Mouse (Mus musculus): ENCODE measurements around the gene Zdhhc21. TPM values are rescaled to one million over a fixed set of nuclear protein-coding genes. Genes with fewer than 3 reads are reported as not detected.

Gene Zdhhc21
- total RNA-seq, 2 experiments from 2014 or later = 9.8 to 10.5 TPM

DNA sequence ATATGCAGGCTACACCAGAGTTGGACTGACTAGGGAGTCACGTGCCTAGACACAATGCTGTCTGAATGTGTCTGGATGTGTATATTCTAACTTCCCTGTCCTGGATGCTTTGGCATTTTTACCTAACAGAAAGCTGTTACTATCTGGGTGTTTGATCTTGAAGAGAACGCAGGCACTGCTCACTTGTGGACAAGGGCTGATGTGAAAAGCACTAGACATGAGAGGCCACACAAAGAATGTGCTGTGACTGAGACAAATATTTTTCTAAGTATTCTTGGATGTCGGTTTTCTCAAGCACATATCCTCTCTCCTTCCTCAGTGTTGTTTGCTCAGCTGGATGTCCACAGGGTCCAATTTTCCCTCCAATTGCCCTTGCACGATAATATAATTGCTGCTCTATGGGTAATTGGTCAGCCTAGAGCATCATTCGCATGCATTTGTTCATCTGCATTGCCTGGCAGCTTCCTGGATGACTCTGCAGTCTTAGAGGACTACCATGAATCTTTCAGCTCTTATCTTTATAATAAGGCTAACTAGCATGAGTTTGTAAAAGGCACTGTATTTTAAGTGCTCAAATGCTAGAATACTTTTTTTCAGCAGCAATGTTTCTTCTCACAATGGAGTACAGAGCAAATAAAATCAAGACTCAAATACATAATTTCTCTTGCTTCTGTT, 66.7 kb downstream of the Zdhhc21 start:
- intact Hi-C loops (cut with DNase I) = no loop called here
- DNase-seq = no peak

- intact Hi-C loops (cut with DNase I) = no loop called here
- no peak for DNase-seq
Measured at GRCm38 (mm10) chr4:82765513-82766216, 94.1 kb downstream of the Zdhhc21 start.

- no peak for DNase-seq
- intact Hi-C loops (cut with DNase I) = loop anchor here (5.0 kb wide), 1 partner anchor 121 kb away; no protein-coding TSS in a partner anchor
Measured at GRCm38 (mm10) chr4:82763586-82763985, 96.2 kb downstream of the Zdhhc21 start.

GRCm38 (mm10) chr4:82762430-82763119, 97.2 kb downstream of the Zdhhc21 start:
- intact Hi-C loops (cut with DNase I) = loop anchor here (5.0 kb wide), 1 partner anchor 120 kb away; no protein-coding TSS in a partner anchor

GRCm38 (mm10) chr4:82756295-82756626, 103.5 kb downstream of the Zdhhc21 start:
- intact Hi-C loops (cut with DNase I) = no loop called here
- DNase-seq = no peak

More at GRCm38 (mm10) chr4:82762430-82763119, 97.2 kb downstream of the Zdhhc21 start:
- DNase-seq = no peak

GRCm38 (mm10) chr4:82755616-82756294, 104.0 kb downstream of the Zdhhc21 start:
- intact Hi-C loops (cut with DNase I) = no loop called here
- no peak for DNase-seq

Other genes with a start within 250 kb of the Zdhhc21 start
- gene Nfib, start 154.2 kb downstream of the Zdhhc21 start, total RNA-seq (2021) = 100 to 1,000 TPM; 113 to 131 TPM
- not detected for gene Cer1, start 25.2 kb upstream of the Zdhhc21 start, total RNA-seq (2021)
- under 1 TPM; 0.25 to 0.30 TPM for gene Frem1, start 192.4 kb upstream of the Zdhhc21 start, total RNA-seq (2021)